Mouse (Mus musculus): Measurements from ENCODE around the gene Hydin.

Gene Hydin

DNA sequence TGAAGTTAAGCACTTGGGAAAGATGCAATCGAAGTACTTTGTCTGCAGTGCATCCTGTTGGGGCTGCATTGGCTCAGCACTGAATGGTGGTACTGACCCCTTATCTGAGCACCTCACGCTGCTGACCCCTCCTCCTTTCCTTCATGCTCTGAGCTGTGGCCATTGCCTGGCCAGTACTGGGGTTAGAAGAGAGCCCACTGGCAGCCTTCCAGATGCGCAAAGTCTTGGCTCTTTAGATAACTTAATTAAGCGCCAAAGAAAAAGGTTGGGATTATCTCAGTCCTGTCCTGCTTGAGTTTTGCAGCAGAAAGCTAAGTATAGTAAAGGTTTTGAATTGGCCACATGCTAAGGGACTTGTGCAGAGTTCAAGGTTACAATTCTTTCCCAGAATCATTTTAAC lies 377.6 kb downstream of the Hydin start:
- no peak for DNase-seq

DNA sequence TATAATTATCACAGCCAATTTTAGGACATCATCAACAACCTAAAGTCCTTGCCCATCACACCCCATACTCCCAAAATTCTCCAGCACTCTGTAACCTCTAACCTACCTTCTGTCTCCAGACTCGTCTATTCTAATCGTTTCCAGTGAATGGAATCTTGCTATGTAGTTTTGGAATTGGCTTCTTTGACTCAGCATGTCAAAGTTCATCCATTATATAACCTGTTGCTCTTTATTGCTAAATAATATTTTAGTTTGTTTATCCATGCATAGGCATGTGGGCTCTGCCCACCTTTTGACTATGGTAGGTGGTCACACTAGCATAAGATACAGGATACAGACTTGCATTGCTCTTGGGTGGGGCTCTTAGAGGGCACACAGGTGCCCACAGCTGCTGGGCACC lies 378.1 kb downstream of the Hydin start:
- DNase-seq: no peak

DNA sequence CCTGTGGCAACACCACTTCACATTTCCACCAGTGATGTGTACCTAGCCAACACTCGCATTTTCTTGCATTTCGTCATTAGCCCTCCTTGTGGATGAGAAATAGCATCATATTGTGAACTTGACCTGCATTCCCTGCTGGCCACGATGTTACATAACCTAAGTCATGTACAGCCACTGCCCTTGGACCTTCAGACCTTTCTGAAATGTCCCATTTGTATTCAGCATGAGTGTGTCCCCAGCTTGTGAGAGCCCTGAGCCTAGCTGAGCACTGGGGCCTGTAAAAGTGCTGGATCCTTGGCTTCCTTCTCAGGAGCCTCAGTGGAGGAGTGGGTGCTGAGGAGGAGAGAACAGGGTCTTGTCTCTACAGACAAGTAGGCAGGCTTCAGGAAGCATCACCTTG lies 378.6 kb downstream of the Hydin start:
- DNase-seq: no peak

DNA sequence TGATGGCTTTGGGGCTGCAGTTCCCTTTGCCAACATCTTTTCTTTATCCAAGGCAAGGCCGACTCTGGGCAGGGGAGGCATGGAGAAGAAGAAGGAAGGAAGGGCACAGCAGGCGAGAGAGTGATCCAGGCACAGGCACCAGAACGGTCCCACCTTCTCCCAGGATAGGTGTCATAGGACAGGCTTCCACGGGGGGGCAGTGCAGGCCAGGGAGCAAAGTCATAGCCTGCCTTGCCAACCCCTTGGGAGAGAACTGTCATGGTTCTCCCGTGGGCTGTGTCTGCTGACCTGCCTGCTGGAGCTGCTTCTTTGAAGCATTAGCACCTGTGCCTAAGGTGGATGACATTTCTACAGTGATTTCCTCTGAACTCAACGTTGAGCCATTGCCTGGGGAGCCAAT lies 379.3 kb downstream of the Hydin start:
- DNase-seq: peak; percentile 27 to 30

DNA sequence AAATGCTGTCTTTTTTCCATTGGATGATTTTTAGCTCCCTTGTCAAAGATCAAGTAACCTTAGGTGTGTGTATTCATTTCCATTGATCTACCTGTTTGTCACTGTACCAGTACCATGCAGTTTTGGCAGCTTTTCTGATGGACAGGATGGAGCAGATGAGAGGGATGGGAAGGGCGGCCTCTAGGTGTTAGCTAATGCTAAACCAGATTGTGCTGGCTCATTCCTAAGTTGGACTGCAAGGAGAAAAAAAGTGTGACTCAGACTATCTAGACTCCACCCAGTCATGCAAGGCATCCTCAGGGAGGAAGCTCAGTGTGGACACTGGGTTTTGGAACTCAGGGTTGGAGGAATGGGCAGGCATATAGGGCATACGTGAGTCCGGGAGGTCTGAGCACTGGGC lies 381.8 kb downstream of the Hydin start:
- DNase-seq: no peak

DNA sequence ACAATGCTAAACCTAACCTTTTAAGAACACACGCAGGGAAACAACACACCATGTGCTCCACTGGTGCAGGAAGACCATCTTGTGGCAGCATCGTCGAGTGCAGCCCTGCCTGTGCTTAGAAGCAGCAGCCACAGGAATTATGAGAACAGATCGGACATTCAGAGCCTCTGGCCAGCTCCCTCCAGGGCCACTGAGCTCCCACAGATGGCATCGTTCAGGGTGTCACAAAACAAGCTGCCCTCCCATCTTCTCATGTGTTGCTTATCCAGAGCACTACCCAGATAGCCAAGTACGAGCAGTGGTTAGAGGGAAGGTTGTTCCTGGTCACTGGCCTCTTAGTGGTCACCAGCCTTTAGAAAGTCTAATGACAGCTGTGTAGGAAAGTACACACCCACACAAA lies 382.5 kb downstream of the Hydin start:
- DNase-seq: no peak

DNA sequence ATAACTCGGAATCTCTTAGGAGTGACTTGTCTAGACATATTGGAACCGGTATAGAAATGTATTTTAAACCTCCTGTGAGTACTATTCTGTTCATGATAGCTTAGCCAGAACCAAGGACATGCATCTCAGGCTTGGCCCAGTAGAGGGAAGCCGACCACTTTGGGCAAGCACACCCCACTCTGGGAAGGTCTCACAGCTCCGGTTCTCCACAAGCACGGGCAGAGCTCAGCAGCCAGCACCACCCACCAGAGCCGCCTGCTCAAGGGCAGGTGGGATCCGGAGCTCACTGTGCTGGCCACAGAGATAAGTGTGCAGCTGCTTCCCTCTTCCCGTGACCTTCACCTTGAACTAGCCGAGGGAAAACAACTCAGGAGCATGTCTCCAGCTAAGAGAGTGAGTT lies 384.1 kb downstream of the Hydin start:
- DNase-seq: no peak

DNA sequence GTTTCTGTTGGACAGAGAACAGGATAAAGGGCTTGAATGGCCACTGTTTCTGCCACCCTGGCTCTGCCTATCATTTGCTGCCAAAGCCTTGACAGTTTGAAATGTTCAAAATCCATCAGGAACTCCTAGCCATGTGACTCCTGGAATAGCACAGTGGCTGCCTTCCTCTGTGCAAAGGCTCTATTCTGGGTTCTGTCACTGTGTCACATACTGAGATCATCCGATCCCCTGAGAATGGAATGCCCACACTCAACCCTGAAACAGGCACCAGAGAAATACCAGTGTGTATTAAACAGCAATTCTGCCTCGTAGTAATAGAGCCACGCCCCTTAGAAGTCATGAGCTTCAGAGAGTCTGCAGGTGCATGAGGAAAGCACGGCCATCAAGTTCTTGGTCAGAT lies 385.1 kb downstream of the Hydin start:
- DNase-seq: no peak

DNA sequence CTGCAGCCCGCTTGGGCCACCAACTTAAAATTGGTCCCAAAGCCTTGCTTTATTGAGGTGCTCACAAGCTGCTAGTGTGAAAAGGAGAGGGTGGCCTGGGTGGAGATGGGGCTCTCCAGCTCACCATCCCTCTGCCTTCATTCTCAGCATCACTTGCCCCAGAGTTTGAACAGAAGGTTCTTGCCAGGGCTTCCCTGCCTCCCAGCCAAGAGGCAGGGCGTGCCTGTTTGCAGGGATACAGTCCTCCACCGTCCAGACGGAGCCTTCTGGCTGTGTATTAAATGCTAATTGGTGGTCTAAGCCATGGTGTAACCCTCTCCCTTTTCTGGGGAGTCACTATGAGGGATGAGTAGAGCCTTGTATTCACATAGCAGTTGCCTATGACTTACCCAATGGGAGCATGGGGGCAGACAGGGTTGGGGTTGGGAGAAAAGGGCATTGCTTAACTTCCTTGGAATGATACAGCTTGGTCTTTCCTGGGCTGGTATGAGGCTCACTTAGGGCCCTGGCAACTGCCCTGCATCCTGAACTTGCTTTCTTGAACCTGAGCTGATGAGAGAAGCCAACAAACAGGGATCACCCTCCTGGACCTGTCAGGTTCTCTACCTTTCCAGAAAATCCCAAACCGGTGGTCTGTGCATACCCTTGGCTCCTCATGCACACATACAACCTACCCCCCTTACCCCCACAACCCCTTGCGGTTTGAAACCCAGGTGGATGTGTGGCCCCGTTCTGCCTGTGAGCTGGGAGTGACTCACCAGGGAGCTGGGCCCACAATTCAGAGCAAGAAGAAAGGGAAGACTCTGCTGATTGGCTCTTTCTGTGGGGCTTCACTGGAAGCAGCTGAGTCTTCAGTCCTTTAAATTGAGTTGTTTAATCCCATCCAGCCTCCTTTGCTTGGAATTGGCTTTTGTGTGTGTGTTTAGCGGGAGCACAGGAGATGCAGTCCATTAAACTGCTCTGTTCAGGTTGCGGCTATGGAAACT lies 387.6 kb downstream of the Hydin start:
- no peak for DNase-seq

DNA sequence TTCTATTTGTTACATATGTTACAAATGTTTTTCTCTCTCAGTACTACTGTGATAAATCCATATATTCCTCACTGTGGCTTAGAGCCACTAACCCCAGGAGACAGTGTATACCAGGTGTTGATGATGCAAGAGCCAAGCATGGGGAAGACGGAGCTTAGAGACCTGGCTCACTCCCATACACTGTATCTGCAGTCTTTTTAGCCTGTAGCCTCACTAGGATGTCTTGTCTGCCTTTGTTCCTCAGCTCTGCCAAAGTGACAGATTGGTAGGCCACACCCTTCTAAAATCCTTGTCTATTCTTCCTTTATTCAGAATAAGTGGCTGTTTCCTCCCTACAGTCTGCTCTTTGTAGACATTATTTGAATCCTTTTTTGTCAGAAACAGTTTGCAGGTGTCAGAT lies 389.1 kb downstream of the Hydin start:
- DNase-seq: no peak

DNA sequence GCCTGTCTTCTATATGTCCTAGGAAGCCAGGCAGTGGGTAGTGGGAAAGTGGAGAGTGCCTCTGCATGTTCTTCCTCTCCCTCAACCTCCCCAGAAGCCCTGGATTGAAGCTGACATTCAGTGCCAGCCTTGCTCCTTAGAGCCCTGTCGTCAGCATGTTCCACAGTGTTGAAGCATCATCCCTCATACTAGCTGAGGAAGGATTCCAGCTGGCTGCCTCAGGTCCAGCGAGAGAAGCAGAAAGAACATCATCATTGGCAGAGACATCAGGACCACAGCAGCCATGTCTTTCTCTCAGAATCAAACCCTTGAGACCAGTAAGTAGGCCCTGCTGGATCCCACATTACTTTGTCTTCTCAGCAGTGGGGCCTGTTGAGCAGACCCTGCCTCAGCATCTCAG lies 390.9 kb downstream of the Hydin start:
- no peak for DNase-seq

Data from thymus, postnatal 36 days (tissue).